Mouse (Mus musculus) thymus, adult 2 months (tissue): ENCODE data around the gene Usp42.

Experiments
- CTCF ChIP-seq: fragments of 200-500 bp; IDR thresholded peaks from 2 replicates; pipeline ENCODE4 v1.5.1; 2012; ENCODE audit warnings: mild to moderate bottlenecking, control low read depth, low read length, moderate library complexity, borderline replicate concordance; ENCODE audit not compliant: control insufficient read depth, poor library complexity, insufficient read depth; ENCODE audit errors: extremely low read depth
- POLR2A ChIP-seq: fragments of 200-500 bp; IDR thresholded peaks from 2 replicates; pipeline ENCODE4 v1.6.1; 2012; ENCODE audit warnings: mild to moderate bottlenecking, low read length, control low read depth, moderate library complexity; ENCODE audit not compliant: control insufficient read depth, poor library complexity, insufficient read depth; ENCODE audit errors: extremely low read depth

DNA sequence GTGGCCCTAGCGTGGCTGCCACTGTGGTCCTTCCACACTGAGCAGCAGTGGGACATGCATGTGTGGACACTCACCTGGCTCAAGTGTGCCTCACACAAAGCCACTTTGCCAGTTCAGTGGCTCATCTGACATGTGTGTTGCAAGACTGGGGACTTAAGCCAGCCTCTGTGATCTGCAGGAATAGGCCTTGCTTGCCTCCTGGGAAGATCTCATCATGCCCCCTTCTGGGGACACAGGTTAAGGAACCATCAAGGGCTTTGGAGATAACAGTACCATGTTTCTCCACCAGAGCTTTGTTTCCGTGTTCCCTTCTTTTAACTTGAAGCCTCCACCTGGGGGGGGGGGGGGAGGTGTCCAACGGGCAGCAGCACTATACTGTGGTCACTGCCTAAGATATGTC is 35.8 kb downstream of the Usp42 start:
- TF ChIP-seq POLR2A (no peak), CTCF (no peak)
